Mouse (Mus musculus) lung, adult 2 months (tissue): ENCODE measurements around the gene Acot13.

Source experiments
- CTCF ChIP-seq: fragments of 200-500 bp; IDR thresholded peaks from 2 replicates; pipeline ENCODE4 v1.5.1; 2011; ENCODE audit warnings: mild to moderate bottlenecking, low read length, control low read depth; ENCODE audit not compliant: insufficient read depth
- POLR2A ChIP-seq: fragments of 200-500 bp; IDR thresholded peaks from 2 replicates; pipeline ENCODE4 v1.6.1; 2011; ENCODE audit warnings: low read depth, mild to moderate bottlenecking, control low read depth, low read length, borderline replicate concordance; ENCODE audit errors: extremely low read depth

GRCm38 (mm10) chr13:24844983-24845955, 13.9 kb upstream of the Acot13 start, which contains the start of gene D130043K22Rik:
- TF ChIP-seq CTCF (no peak), POLR2A (no peak)
